Mouse (Mus musculus) neural tube, embryonic 13.5 days (tissue): Measurements from ENCODE around the gene Cnpy4. TPM values are rescaled to one million over a fixed set of nuclear protein-coding genes. Genes with fewer than 3 reads are reported as not detected.

ENCODE experiments used
- microRNA counts: library from miRNA; unstranded; fragments of <30 nt; microRNA quantifications from one replicate; lab custom pipeline; 2016
- microRNA-seq: library from miRNA; unstranded; fragments of <30 nt; microRNA quantifications from one replicate; pipeline ENCODE4, GENCODE M21; 2016
- polyA plus RNA-seq: library from polyadenylated mRNA; unstranded; fragments of >200 nt; fragmentation: Nextera tagmentation; extraction: Ambion mirVana; gene quantifications from 2 replicates; pipeline ENCODE4 v1.2.1, GENCODE M21; 2015

Cnpy4 gene
- polyA plus RNA-seq, 1 experiment from 2014 or later: 37.3 TPM

MicroRNAs within 50 kb of the gene (microRNA counts, 519-probe panel; counts per million panel counts)
- microRNA mmu-miR-106b (lab: Ali Mortazavi, UCI) (4,812 counts per million, percentile 82 among the panel's probes with 10 or more counts), microRNA mmu-miR-25 (lab: Ali Mortazavi, UCI) (5,649 counts per million, percentile 93 among the panel's probes with 10 or more counts), microRNA mmu-miR-93 (lab: Ali Mortazavi, UCI) (4,636 counts per million, percentile 78 among the panel's probes with 10 or more counts)

Small RNA genes within 50 kb of the gene (microRNA-seq; reads per million reads assigned to microRNA genes)
- gene Mir106b (5,138 reads per million, percentile 93 among the genes with 10 or more reads in this experiment), gene Mir25 (314 reads per million, percentile 70 among the genes with 10 or more reads in this experiment), gene Mir93 (9,042 reads per million, percentile 95 among the genes with 10 or more reads in this experiment)

Other genes with a start within 250 kb of the Cnpy4 start
- gene Gjc3, start 224.4 kb upstream of the Cnpy4 start, polyA plus RNA-seq: 0.21 and 0.27 TPM in 2 replicates
- gene Azgp1, start 206.0 kb upstream of the Cnpy4 start, polyA plus RNA-seq: not detected in 2 replicates
- not detected in 2 replicates for gene Smok3a, start 166.2 kb upstream of the Cnpy4 start, polyA plus RNA-seq
- gene Smok3b, start 166.1 kb upstream of the Cnpy4 start, polyA plus RNA-seq: not detected in 2 replicates
- not detected in 2 replicates for gene Smok3c, start 134.3 kb upstream of the Cnpy4 start, polyA plus RNA-seq
- gene Zkscan1, start 102.4 kb upstream of the Cnpy4 start, polyA plus RNA-seq: 26.1 and 26.5 TPM in 2 replicates
- 96.3 and 98.2 TPM in 2 replicates for gene Zscan21, start 70.6 kb upstream of the Cnpy4 start, polyA plus RNA-seq
- gene Zfp113, start 31.7 kb upstream of the Cnpy4 start, polyA plus RNA-seq: 27.8 and 32.2 TPM in 2 replicates
- gene Cops6, start 26.4 kb upstream of the Cnpy4 start, polyA plus RNA-seq: 307 and 311 TPM in 2 replicates
- 21.6 and 23.5 TPM in 2 replicates for gene Ap4m1, start 15.5 kb upstream of the Cnpy4 start, polyA plus RNA-seq
- gene Mcm7, start 15.1 kb upstream of the Cnpy4 start, polyA plus RNA-seq: 96.3 and 104 TPM in 2 replicates
- gene Taf6, start within 50 bp of the Cnpy4 start, polyA plus RNA-seq: 81.7 and 85.6 TPM in 2 replicates
- gene Mblac1, start 6.8 kb downstream of the Cnpy4 start, polyA plus RNA-seq: 12.9 and 13.5 TPM in 2 replicates
- not detected in 2 replicates for gene Nxpe5, start 38.4 kb downstream of the Cnpy4 start, polyA plus RNA-seq
- 89.7 and 94.5 TPM in 2 replicates for gene Lamtor4, start 68.0 kb downstream of the Cnpy4 start, polyA plus RNA-seq
- 17.3 and 18.3 TPM in 2 replicates for gene BC037034, start 76.5 kb downstream of the Cnpy4 start, polyA plus RNA-seq
- 3.2 TPM in 2 replicates for gene Gal3st4, start 85.4 kb downstream of the Cnpy4 start, polyA plus RNA-seq
- gene Gm43720, start 92.5 kb downstream of the Cnpy4 start, polyA plus RNA-seq: 0.08 TPM in 1 of 2 replicates, not detected in the other
- 184 and 198 TPM in 2 replicates for gene Gpc2, start 92.5 kb downstream of the Cnpy4 start, polyA plus RNA-seq
- gene Stag3, start 92.8 kb downstream of the Cnpy4 start, polyA plus RNA-seq: 3.6 and 4.4 TPM in 2 replicates
- not detected in 2 replicates for gene Pvrig, start 154.5 kb downstream of the Cnpy4 start, polyA plus RNA-seq